Mouse (Mus musculus): ENCODE data around the gene Wdr44.

GRCm38 (mm10) chrX:23767849-23768248, 75.0 kb downstream of the Wdr44 start:
- TF ChIP-seq EP300 (optimal IDR thresholded peaks at IDR 0.05) (no peak), CTCF (IDR thresholded peaks at IDR 0.05; ENCODE audit: low read depth) (no peak)

Data from stomach, postnatal 0 days (tissue).